Mouse (Mus musculus): Measurements from ENCODE around the gene Cideb.

DNA sequence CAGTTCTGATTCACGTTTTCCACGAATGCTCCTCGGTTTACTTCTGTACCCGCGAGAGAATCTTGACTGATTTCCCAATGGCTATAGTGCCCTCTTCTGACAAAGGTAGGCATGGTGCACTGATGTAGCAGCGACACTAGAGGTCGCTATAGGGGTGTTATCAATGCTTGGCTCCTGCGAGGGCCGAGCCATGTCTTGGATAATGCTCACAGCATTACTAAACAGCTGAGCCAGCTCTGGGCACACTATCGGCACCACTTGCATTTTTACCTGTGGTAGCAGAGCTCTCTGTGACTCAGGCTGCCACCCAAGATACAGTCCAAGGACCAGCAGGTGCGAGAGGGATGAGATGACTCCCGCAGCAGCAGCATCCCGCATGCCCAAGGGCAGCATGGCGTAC lies 23.1 kb upstream of the Cideb start:
- TF ChIP-seq CTCF (IDR thresholded peaks at IDR 0.05; ENCODE audit: low read depth, low read length) = peak; percentile 99
- TF ChIP-seq EP300 (IDR thresholded peaks at IDR 0.05; ENCODE audit: insufficient read depth, low read depth, low read length) = 0 out of 2 replicates have a peak, but pooled peaks have one; percentile 35
- no peak for TF ChIP-seq POLR2A (IDR thresholded peaks at IDR 0.05; ENCODE audit: insufficient read depth, low read length)
